In the genomic region with DNA sequence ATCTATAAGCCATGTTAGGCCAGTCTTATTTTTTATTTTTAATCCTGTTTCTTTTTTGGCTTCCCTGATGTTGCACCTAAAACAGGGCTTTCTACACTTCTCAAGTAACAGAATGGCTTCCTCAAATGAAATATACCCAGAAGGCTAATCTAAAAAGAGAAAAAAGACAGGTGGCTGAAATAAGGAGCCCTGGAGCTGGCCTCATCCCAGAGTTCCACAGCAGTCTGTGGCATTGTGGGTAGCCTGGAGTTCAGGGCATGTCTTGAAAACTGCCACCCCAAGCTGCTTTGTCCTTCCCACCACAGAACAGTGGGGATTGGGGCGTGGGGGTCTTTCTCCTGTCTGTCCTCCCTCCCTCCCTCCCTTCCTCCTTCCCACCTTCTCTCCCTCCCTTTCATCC, we compare ENCODE assay signal across 23 mouse cellular contexts. TPM values are rescaled to one million over a fixed set of nuclear protein-coding genes. Genes with fewer than 3 reads are reported as not detected.
A peak's percentile ranks its signal among the peaks of the same experiment; 100 is the strongest.
DNase-seq lines count a peak whose midpoint lies in the region; ATAC-seq lines count a peak whose summit lies in the region.
"Had no signal": no experiment of that assay in that cellular context is flagged by ENCODE, and none has a peak within 500 bp of the region (broad histone marks: within the 10 kb centered on the region; RNA-seq: fewer than 3 reads in every experiment).

No protein-coding gene starts in this region.

- H3K27ac ChIP-seq in forebrain, embryonic 14.5 days (ENCODE audit: low read depth, low read length) = no peak overlapping the region
- H3K27ac ChIP-seq in forebrain, embryonic 10.5 days = no peak overlapping the region
- H3K27ac ChIP-seq: embryonic facial prominence, embryonic 13.5 days; gastrocnemius, adult 2 months; hindbrain, embryonic 14.5 days; neural tube, embryonic 13.5 days had no signal

- no peak overlapping the region for H3K9ac ChIP-seq in forebrain, embryonic 14.5 days (ENCODE audit: low read length)
- H3K9ac ChIP-seq: embryonic facial prominence, embryonic 13.5 days; heart, embryonic 12.5 days; hindbrain, embryonic 14.5 days; neural tube, embryonic 13.5 days had no signal

- no peaks in the 10 kb centered on the region for H3K27me3 ChIP-seq in forebrain, embryonic 14.5 days (replicated peaks; ENCODE audit: control insufficient read depth, insufficient read depth, low read length)
- no peaks in the 10 kb centered on the region for H3K27me3 ChIP-seq in forebrain, embryonic 10.5 days (ENCODE audit: poor library complexity, severe bottlenecking)
- H3K27me3 ChIP-seq: embryonic facial prominence, embryonic 13.5 days; heart, embryonic 12.5 days; megakaryocyte, embryonic 14.5 days; neural tube, embryonic 13.5 days had no signal

- no peaks in the 10 kb centered on the region for H3K4me1 ChIP-seq in forebrain, embryonic 14.5 days (ENCODE audit: control insufficient read depth, insufficient read depth, low read length)
- H3K4me1 ChIP-seq in forebrain, embryonic 10.5 days = no peaks in the 10 kb centered on the region
- H3K4me1 ChIP-seq: embryonic facial prominence, embryonic 13.5 days; heart, embryonic 12.5 days; neural tube, embryonic 13.5 days had no signal

- peaks cover 34% of the 10 kb centered on the region for H3K36me3 ChIP-seq in forebrain, embryonic 14.5 days (ENCODE audit: control insufficient read depth, insufficient read depth, low read length)
- H3K36me3 ChIP-seq in forebrain, embryonic 10.5 days (replicated peaks) = peaks cover 31% of the 10 kb centered on the region
- H3K36me3 ChIP-seq: G1E had no signal

- WGBS in forebrain, embryonic 14.5 days = 67% methylated on average over 1 of the region's 1 CpGs
- WGBS in forebrain, embryonic 10.5 days = 79% methylated on average over 1 of the region's 1 CpGs

- H3K9me3 ChIP-seq in forebrain, embryonic 14.5 days (replicated peaks; ENCODE audit: control insufficient read depth, low read length) = no peaks in the 10 kb centered on the region
- no peaks in the 10 kb centered on the region for H3K9me3 ChIP-seq in forebrain, embryonic 10.5 days
- H3K9me3 ChIP-seq: embryonic facial prominence, embryonic 13.5 days; G1E; heart, embryonic 12.5 days; megakaryocyte, embryonic 14.5 days; neural tube, embryonic 13.5 days had no signal

- no peak overlapping the region for H3K4me2 ChIP-seq in forebrain, embryonic 14.5 days (ENCODE audit: low read length)
- H3K4me2 ChIP-seq: embryonic facial prominence, embryonic 13.5 days; heart, embryonic 12.5 days; hindbrain, embryonic 14.5 days; liver, embryonic 11.5 days; neural tube, embryonic 13.5 days had no signal

- peak; percentile 6 for DNase-seq in forebrain, embryonic 14.5 days (ENCODE audit: low spot score)
- DNase-seq in forebrain, embryonic 10.5 days (ENCODE audit: extremely low spot score, low spot score) = no peak
- DNase-seq in right cerebral cortex, postnatal 25 days = peak; percentile 14
- DNase-seq in right cerebral cortex, postnatal 14 days = no peak
- DNase-seq in cerebellum, adult 9-11 months = peak; percentile 58
- no peak for DNase-seq in urinary bladder, postnatal 14 days (ENCODE audit: low spot score)
- no peak for DNase-seq in heart, adult 11 months
- DNase-seq: adrenal gland, postnatal 14 days; gastrocnemius, adult 2 months; heart, postnatal 14 days; kidney, adult 9 months; kidney, postnatal 25 days; lung, adult 18-20 months; midbrain, embryonic 14.5 days; thymus, postnatal 25 days had no signal

- H3K4me3 ChIP-seq in forebrain, embryonic 14.5 days (ENCODE audit: low read depth, low read length) = no peak overlapping the region
- H3K4me3 ChIP-seq in forebrain, embryonic 10.5 days = no peak overlapping the region
- H3K4me3 ChIP-seq: embryonic facial prominence, embryonic 13.5 days; gastrocnemius, adult 2 months; heart, embryonic 12.5 days; megakaryocyte, embryonic 14.5 days; neural tube, embryonic 13.5 days had no signal

- ATAC-seq in forebrain, embryonic 14.5 days = no peak
- ATAC-seq: activated CD4-positive, CD25-positive, alpha-beta regulatory T cell, adult 4 months had no signal

RNA-seq across cellular contexts. Expression of a gene that starts 22.4 kb away (rescaled TPM):
- polyA plus RNA-seq in forebrain, embryonic 14.5 days (2014; fragmentation: Nextera tagmentation; extraction: Ambion mirVana) = 12.5 and 15.8 TPM in 2 replicates
- polyA plus RNA-seq in forebrain, embryonic 10.5 days (2016; fragmentation: Nextera tagmentation; extraction: Ambion mirVana) = 22.7 and 23.3 TPM in 2 replicates

Comparison
In these comparisons a context has a peak if more than half of its experiments do, and no peak if none do; other contexts are left out.
1. DNase-seq: peak in forebrain, embryonic 14.5 days (single experiment), right cerebral cortex, postnatal 25 days (single experiment) and cerebellum, adult 9-11 months (single experiment); none in forebrain, embryonic 10.5 days (single experiment), right cerebral cortex, postnatal 14 days (single experiment), urinary bladder, postnatal 14 days (single experiment) and heart, adult 11 months (single experiment).